Mouse (Mus musculus) liver, postnatal 0 days (tissue): Measurements from ENCODE around the gene Pelp1.

Experiments
- CTCF ChIP-seq: sonication (generic); IDR thresholded peaks from 2 replicates; pipeline ENCODE4 v1.5.1; 2016; ENCODE audit warnings: antibody characterized with exemption, low read depth
- EP300 ChIP-seq: IDR thresholded peaks from 2 replicates; pipeline ENCODE4 v1.6.1; 2016; ENCODE audit warnings: antibody characterized with exemption, low read depth, mild to moderate bottlenecking

DNA sequence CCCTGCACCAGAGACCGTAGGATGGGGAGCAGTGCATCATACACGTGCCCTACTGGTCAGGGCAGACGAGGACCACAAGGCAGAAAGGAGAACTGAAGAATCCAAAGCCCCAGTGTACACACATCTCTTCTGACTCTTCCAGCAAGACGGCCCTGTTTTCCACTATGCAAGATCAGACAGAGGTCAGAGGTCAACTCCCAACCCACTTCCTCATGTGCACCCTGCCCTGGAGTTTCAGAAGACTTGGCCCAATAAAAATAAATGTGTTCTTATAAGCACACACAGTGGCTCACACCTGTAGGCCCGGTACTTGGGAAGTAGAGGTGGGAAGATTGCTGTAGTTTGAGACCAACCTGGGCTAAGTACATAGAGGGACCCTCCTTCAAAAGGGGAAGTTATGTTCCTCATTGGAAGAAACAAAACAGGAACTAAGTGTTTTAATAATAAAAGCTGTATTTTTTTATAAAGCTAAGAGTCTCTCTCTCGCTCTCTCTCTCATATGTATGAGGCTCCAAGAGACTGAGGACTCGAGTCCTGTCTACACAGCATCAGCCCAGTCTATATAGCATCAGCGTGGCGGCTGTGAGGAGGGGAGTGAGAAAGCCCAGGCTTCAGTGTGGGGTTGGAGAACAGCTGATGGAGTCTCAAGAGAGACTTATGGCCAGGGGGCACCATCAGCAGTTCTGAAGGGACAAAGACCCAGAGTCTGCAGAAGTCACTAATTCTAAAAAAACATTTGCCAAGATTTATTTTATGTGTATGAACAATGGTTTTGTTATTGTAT is 43.6 kb upstream of the Pelp1 start:
- TF ChIP-seq EP300 (no peak), CTCF (no peak)
